Mouse (Mus musculus): ENCODE data around the gene Tmem52. TPM values are rescaled to one million over a fixed set of nuclear protein-coding genes. Genes with fewer than 3 reads are reported as not detected.

Gene Tmem52
- total and polyA plus RNA-seq, 3 experiments, result not detected

- H3K4me1 ChIP-seq (ENCODE audit: control insufficient read depth in 1 of 2, insufficient read depth in 2 of 2, low read length in 2 of 2), result 0 out of 4 replicates have a peak, but pooled peaks cover 0 to 3% of the 10 kb centered on the region in 2 experiments
- no peaks in the 10 kb centered on the region for H3K79me2 ChIP-seq (ENCODE audit: control insufficient read depth, insufficient read depth, low read length, poor library complexity)
- H3K27ac ChIP-seq (ENCODE audit: control insufficient read depth, low read depth, low read length), result no peak overlapping the region
- no peak overlapping the region for H3K9ac ChIP-seq (ENCODE audit: control insufficient read depth, low read depth, low read length, poor library complexity, severe bottlenecking)
- H3K36me3 ChIP-seq (ENCODE audit: control insufficient read depth in 1 of 2, insufficient read depth in 2 of 2, low read length in 2 of 2), result no peaks in the 10 kb centered on the region
- H3K9me3 ChIP-seq (replicated peaks; ENCODE audit: insufficient read depth, low read length), result no peaks in the 10 kb centered on the region
- DNase-seq (ENCODE audit: low read depth, low spot score), result no peak
- peaks cover 0 to 1% of the 10 kb centered on the region in 2 experiments; a peak in 3 of 4 replicates for H3K27me3 ChIP-seq (ENCODE audit: control insufficient read depth in 1 of 2, insufficient read depth in 2 of 2, low read length in 2 of 2)
- no peak for TF ChIP-seq POLR2AphosphoS5 (IDR thresholded peaks at IDR 0.05; ENCODE audit: borderline replicate concordance, low read depth, low read length)
- H3K4me3 ChIP-seq (ENCODE audit: control insufficient read depth in 1 of 2, insufficient read depth in 1 of 2, low read depth in 2 of 2, low read length in 2 of 2), result no peak overlapping the region
Measured at GRCm38 (mm10) chr4:155470263-155470953, 1.5 kb downstream of the Tmem52 start.

DNA sequence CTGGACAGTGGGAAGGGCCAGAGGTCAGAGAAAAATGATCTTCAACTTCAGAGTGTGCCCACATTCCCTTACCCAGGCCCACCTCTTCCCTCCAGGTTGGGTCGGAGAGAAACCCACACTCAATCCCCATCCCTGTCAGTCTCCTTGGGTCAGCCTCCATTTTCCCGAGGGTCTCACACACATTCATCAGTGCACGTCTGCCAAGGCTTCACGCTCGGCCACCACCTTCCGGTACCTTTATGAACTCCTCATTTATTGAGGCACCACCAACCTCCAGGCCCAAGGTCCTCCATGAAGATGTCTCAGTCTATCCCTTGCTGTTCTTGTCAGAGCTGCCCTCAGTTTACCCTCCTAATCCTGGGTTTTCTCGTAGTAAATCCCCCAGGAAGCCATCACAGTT is 2.1 kb downstream of the Tmem52 start:
- Histone ChIP-seq H3K4me1 (ENCODE audit: control insufficient read depth in 1 of 2, insufficient read depth in 2 of 2, low read length in 2 of 2) (0 out of 4 replicates have a peak, but pooled peaks cover 0 to 3% of the 10 kb centered on the region in 2 experiments), H3K36me3 (ENCODE audit: control insufficient read depth in 1 of 2, insufficient read depth in 2 of 2, low read length in 2 of 2) (no peaks in the 10 kb centered on the region), H3K27ac (ENCODE audit: control insufficient read depth, low read depth, low read length) (no peak overlapping the region), H3K27me3 (ENCODE audit: control insufficient read depth in 1 of 2, insufficient read depth in 2 of 2, low read length in 2 of 2) (peaks cover 0 to 1% of the 10 kb centered on the region in 2 experiments; a peak in 3 of 4 replicates), H3K9ac (ENCODE audit: control insufficient read depth, low read depth, low read length, poor library complexity, severe bottlenecking) (no peak overlapping the region), H3K9me3 (replicated peaks; ENCODE audit: insufficient read depth, low read length) (no peaks in the 10 kb centered on the region), H3K79me2 (ENCODE audit: control insufficient read depth, insufficient read depth, low read length, poor library complexity) (no peaks in the 10 kb centered on the region), H3K4me3 (ENCODE audit: control insufficient read depth in 1 of 2, insufficient read depth in 1 of 2, low read depth in 2 of 2, low read length in 2 of 2) (no peak overlapping the region)
- no peak for DNase-seq (ENCODE audit: low read depth, low spot score)
- TF ChIP-seq ZKSCAN1 (IDR thresholded peaks at IDR 0.05; ENCODE audit: low read depth, low read length), result no peak
- no peak for TF ChIP-seq MEF2A (IDR thresholded peaks at IDR 0.05; ENCODE audit: extremely low read depth, insufficient replicate concordance, low read depth, low read length, poor library complexity, severe bottlenecking)
- TF ChIP-seq USF2 (IDR thresholded peaks at IDR 0.05; ENCODE audit: borderline replicate concordance in 1 of 2, insufficient read depth in 1 of 2, low read depth in 1 of 2, low read length in 2 of 2), result no peak
- no peak for TF ChIP-seq TCF12 (IDR thresholded peaks at IDR 0.05; ENCODE audit: low read depth, low read length)
- no peak for TF ChIP-seq EP300 (IDR thresholded peaks at IDR 0.05; ENCODE audit: low read depth in 1 of 2, low read length in 2 of 2)
- TF ChIP-seq MAFK (IDR thresholded peaks at IDR 0.05; ENCODE audit: borderline replicate concordance, low read depth, low read length), result no peak
- TF ChIP-seq POLR2A (IDR thresholded peaks at IDR 0.05; ENCODE audit: control insufficient read depth in 1 of 2, insufficient read depth in 1 of 2, low read depth in 1 of 2, low read length in 2 of 2, poor library complexity in 1 of 2), result no peak
- no peak for TF ChIP-seq ETS1 (IDR thresholded peaks at IDR 0.05; ENCODE audit: low read depth, low read length)
- no peak for TF ChIP-seq GABPA (IDR thresholded peaks at IDR 0.05; ENCODE audit: low read depth, low read length)

- TF ChIP-seq POLR2AphosphoS5 (IDR thresholded peaks at IDR 0.05; ENCODE audit: borderline replicate concordance, low read depth, low read length) (no peak), HCFC1 (IDR thresholded peaks at IDR 0.05; ENCODE audit: low read depth, low read length) (no peak), MYC (IDR thresholded peaks at IDR 0.05; ENCODE audit: low read depth, low read length) (no peak), NRF1 (IDR thresholded peaks at IDR 0.05; ENCODE audit: insufficient read depth, low read depth, low read length, poor library complexity, severe bottlenecking) (no peak), MAZ (IDR thresholded peaks at IDR 0.05; ENCODE audit: low read depth, low read length) (no peak), MXI1 (IDR thresholded peaks at IDR 0.05; ENCODE audit: low read depth, low read length) (no peak), TCF12 (IDR thresholded peaks at IDR 0.05; ENCODE audit: low read depth, low read length) (no peak), ZKSCAN1 (IDR thresholded peaks at IDR 0.05; ENCODE audit: low read depth, low read length) (no peak), JUND (IDR thresholded peaks at IDR 0.05; ENCODE audit: low read depth, low read length) (no peak), CHD2 (IDR thresholded peaks at IDR 0.05; ENCODE audit: low read length) (no peak)
- no peaks in the 10 kb centered on the region for H3K9me3 ChIP-seq (replicated peaks; ENCODE audit: insufficient read depth, low read length)
- no peak overlapping the region for H3K4me3 ChIP-seq (ENCODE audit: control insufficient read depth in 1 of 2, insufficient read depth in 1 of 2, low read depth in 2 of 2, low read length in 2 of 2)
- H3K79me2 ChIP-seq (ENCODE audit: control insufficient read depth, insufficient read depth, low read length, poor library complexity), result no peaks in the 10 kb centered on the region
- H3K4me1 ChIP-seq (ENCODE audit: control insufficient read depth in 1 of 2, insufficient read depth in 2 of 2, low read length in 2 of 2), result 0 out of 4 replicates have a peak, but pooled peaks cover 0 to 3% of the 10 kb centered on the region in 2 experiments
- H3K27ac ChIP-seq (ENCODE audit: control insufficient read depth, low read depth, low read length), result no peak overlapping the region
- H3K9ac ChIP-seq (ENCODE audit: control insufficient read depth, low read depth, low read length, poor library complexity, severe bottlenecking), result no peak overlapping the region
- H3K36me3 ChIP-seq (ENCODE audit: control insufficient read depth in 1 of 2, insufficient read depth in 2 of 2, low read length in 2 of 2), result no peaks in the 10 kb centered on the region
- peaks cover 0 to 1% of the 10 kb centered on the region in 2 experiments; a peak in 3 of 4 replicates for H3K27me3 ChIP-seq (ENCODE audit: control insufficient read depth in 1 of 2, insufficient read depth in 2 of 2, low read length in 2 of 2)
- DNase-seq (ENCODE audit: low read depth, low spot score), result no peak
Measured at GRCm38 (mm10) chr4:155471406-155471805, 2.5 kb downstream of the Tmem52 start.

All from MEL (cell line).